Mouse (Mus musculus): Measurements from ENCODE around the gene Pdxdc1.
"Not testable (repeated sequence)": the region's sequence is repeated elsewhere in the genome, so short reads cannot be mapped to it uniquely, and the experiment has no call there.

Gene Pdxdc1

GRCm38 (mm10) chr16:13902888-13903483 is at the start of gene Pdxdc1, which contains the start of gene Mpv17l:
Pdxdc1 (minus strand) TSS chr16:13903131.
Mpv17l (plus strand) TSS chr16:13903161.
- in situ Hi-C loops (cut with MboI, MseI), result loop anchor here in 1 of 2 experiments (5.0 kb wide), 1 partner anchor 254 kb away; no protein-coding TSS in a partner anchor

- in situ Hi-C loops (cut with MboI, MseI), result no loop called here
Observed at GRCm38 (mm10) chr16:13951245-13951644, 48.3 kb upstream of the Pdxdc1 start.

GRCm38 (mm10) chr16:13946306-13946705 is 43.4 kb upstream of the Pdxdc1 start:
- in situ Hi-C loops (cut with MboI, MseI), result no loop called here

DNA sequence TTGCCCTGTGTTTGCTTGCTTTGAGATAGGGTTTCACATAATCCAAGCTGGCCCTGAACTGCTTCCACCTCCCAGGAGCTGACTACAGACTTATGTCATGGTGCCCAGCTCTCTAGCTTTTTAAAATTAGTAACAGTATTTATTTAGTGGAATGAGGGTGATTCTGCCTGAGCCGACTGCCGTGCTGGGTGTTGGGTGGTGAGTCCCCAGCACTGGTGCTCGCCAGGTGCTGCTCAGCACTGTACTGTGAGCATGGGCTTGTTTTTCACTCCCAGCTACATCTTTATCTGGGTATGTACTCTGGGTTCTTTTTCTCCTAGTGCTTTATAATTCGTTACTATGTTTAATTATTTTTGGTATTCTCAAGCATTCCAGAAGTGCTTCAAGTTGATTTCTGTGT is 42.2 kb upstream of the Pdxdc1 start:
- in situ Hi-C loops (cut with MboI, MseI), result no loop called here

DNA sequence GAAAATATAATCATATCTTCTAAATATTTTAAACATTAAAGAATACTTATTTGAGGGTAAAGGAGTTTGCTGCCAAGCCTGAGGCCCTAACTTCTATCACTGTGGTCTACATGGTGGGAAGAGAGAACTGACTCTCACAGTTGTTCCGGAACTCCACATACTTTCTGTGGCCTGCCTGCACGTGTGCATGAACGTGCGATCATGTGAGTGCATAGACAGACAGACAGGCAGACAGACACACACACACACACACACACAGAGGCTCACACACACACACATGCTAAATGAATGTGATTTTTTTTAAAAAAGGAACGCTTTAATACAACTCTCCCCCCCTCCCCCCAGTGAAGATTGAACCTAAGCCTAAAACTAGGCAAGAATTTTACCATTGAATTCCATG is 41.8 kb upstream of the Pdxdc1 start:
- in situ Hi-C loops (cut with MboI, MseI), result no loop called here

DNA sequence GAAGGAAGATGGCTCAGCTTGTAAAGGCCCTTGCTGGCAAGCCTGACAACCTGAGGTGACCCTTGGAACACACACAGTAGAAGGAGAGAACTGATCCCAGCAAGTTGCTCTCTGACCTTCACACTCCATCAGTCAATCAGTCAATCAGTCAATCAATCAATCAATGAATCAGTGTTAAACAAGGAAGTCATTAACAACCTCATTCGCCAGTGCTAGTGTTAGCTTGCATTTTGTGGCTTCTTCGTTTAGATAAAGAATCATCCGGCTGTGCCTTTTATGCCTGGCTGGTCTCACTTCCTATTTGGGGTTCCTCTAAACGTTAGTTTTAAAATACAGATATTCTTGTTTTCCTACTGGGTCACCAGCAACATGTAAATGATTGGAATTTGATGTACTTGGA is 41.2 kb upstream of the Pdxdc1 start:
- in situ Hi-C loops (cut with MboI, MseI), result no loop called here

- in situ Hi-C loops (cut with MboI, MseI), result no loop called here
Observed at GRCm38 (mm10) chr16:13940847-13941395, 38.0 kb upstream of the Pdxdc1 start.

GRCm38 (mm10) chr16:13940139-13940846 is 37.4 kb upstream of the Pdxdc1 start:
- in situ Hi-C loops (cut with MboI, MseI), result no loop called here

DNA sequence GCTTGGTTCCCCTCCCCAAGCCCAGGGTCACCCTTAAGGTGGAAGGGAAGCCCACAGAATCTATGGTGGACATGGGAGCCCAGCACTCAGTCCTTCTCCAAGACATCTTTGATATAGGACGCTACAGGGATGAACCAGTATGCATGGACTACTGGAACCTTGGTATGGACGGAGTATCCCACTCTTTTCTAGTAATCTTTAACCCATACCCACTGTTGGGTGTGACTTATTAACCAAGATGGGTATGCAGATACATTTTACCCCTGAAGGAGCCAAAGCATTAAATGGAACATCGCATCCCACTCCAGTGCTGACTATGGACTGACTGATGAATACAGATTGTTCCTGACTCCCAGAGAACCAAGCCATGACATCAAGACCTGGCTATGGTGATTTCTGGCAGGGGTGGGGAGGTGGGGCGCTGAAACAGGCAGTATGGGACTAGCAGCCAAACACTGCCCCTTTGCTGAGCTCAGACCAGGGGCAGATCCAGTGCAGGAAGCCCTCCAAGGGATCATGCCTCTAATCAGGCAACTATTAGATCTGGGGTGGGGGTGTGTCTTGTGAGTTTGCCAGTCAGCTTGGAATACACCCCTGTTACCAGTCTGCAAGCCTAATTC is 24.6 kb upstream of the Pdxdc1 start:
- in situ Hi-C loops (cut with MboI, MseI), result no loop called here

- in situ Hi-C loops (cut with MboI, MseI), result not testable (repeated sequence)
Observed at GRCm38 (mm10) chr16:13922966-13923365, 20.0 kb upstream of the Pdxdc1 start.

- in situ Hi-C loops (cut with MboI, MseI), result not testable (repeated sequence)
Observed at GRCm38 (mm10) chr16:13922499-13922898, 19.6 kb upstream of the Pdxdc1 start.

GRCm38 (mm10) chr16:13921781-13922180 is 18.9 kb upstream of the Pdxdc1 start:
- in situ Hi-C loops (cut with MboI, MseI), result no loop called here

GRCm38 (mm10) chr16:13921063-13921462 is 18.1 kb upstream of the Pdxdc1 start:
- in situ Hi-C loops (cut with MboI, MseI), result no loop called here

GRCm38 (mm10) chr16:13920093-13920492 is 17.2 kb upstream of the Pdxdc1 start:
- in situ Hi-C loops (cut with MboI, MseI), result no loop called here

GRCm38 (mm10) chr16:13907297-13907696 is 4.4 kb upstream of the Pdxdc1 start:
- in situ Hi-C loops (cut with MboI, MseI), result no loop called here

DNA sequence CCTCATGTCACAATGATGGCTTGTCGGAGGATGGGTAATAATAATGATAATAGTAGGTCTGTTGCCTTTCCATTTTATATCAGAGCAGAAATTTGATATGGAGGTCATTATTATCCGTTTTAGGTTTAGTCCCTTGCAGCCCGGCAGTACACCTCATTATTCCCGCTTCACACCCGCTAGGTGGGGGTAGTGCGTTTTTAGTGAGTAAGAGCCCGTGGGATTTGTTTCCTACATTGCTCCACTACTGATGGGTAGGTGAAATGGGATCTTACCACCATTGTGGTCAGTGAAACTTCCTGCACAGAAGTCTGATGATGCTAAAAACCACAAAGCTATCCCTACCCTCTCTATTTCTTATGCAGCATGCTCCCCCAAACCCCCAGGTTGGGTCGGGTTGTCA is 557 bp upstream of the Pdxdc1 start:
- in situ Hi-C loops (cut with MboI, MseI), result loop anchor here in 1 of 2 experiments (5.0 kb wide), 1 partner anchor 254 kb away; no protein-coding TSS in a partner anchor

DNA sequence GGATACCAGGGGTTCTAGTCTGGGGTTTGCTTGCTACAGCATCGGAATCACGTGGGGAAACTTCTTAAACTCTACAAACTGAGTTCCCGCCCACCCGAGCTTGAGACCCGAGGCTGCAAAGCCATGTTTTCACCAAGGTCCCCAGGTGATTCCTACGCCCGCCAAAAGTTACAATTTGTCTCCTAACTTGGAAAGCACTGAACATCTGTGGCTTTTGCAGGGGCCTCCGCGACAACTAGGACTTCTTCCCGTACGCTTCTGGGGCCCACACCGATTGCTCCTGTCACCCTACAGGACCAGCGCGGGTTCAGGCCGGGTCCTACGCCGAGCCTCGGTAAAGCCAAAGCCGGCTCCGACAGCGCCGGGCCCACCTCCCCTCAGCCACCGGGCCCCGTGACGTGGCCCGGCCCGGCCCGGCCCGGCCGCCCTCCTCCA is 517 bp downstream of the Pdxdc1 start:
- in situ Hi-C loops (cut with MboI, MseI), result loop anchor here in 1 of 2 experiments (5.0 kb wide), 1 partner anchor 255 kb away; no protein-coding TSS in a partner anchor

DNA sequence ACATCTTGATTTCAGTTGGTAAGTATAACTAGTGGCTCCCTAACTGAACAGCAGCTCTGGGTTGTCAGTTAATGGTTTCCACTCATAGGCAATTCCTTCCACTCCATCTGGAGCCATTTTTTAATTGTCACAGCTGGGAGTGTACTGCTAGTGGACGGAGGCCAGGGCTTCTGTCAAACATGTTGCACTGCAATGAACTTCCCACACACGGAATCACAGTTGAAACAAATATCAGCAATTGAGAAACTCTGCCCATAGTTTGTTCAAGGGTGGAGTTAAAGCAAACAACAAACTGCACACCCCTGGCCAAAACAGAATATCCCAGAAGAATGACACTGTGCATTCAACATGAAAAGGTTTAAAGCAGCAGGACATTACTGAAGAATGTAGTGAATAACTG is 4.0 kb downstream of the Pdxdc1 start:
- in situ Hi-C loops (cut with MboI, MseI), result loop anchor here (5.0 to 10.0 kb wide), 2 partner anchors 258 to 1994 kb away; partner anchors contain the start of gene Cpped1 (in 1 of the 2)

DNA sequence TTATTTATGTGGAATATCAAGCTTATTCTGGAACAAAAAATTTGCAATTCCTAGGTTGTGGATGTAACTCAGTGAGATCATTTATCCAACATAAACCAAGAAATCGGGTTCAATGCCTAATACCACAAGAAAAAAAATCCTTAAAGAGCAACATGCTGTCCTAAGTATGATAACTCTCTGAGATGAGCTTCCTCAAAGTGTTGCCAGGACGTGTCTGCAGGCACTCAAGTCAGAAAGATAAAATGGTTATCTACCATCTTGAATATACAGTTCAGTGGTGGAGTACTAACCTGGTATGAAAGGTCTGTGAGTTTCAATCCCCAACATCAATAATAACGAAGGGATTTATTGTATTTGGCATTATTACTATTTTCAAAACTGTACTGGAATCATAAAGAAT is 6.6 kb downstream of the Pdxdc1 start:
- in situ Hi-C loops (cut with MboI, MseI), result loop anchor here (5.0 to 10.0 kb wide), 2 partner anchors 261 to 1992 kb away; partner anchors contain the start of gene Cpped1 (in 1 of the 2)

- in situ Hi-C loops (cut with MboI, MseI), result loop anchor here (5.0 to 10.0 kb wide), 2 partner anchors 262 to 1991 kb away; partner anchors contain the start of gene Cpped1 (in 1 of the 2)
Observed at GRCm38 (mm10) chr16:13895740-13896139, 7.2 kb downstream of the Pdxdc1 start.

GRCm38 (mm10) chr16:13894097-13894496 is 8.8 kb downstream of the Pdxdc1 start:
- in situ Hi-C loops (cut with MboI, MseI), result loop anchor here in 1 of 2 experiments (10.0 kb wide), 1 partner anchor 1989 kb away; the partner anchor contains the start of gene Cpped1

DNA sequence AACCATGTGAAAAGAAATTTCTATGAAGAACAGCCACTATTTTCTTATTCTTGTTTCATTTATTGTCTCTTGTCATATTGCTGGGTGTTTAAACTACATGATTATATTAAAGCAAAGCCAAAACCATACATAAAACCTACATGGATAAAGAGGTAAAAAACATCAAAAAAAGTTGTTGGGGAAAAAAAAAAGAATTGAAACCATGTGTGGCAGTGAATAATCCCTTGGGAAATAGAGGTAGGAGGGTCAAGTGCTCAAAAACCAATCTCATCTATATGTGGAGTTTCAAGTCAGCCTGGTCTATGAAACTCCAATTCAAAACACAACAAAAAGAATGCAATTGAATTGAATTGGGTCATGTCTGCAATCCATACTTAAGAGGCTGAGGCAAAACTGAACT is 10.1 kb downstream of the Pdxdc1 start:
- in situ Hi-C loops (cut with MboI, MseI), result loop anchor here in 1 of 2 experiments (10.0 kb wide), 1 partner anchor 1988 kb away; the partner anchor contains the start of gene Cpped1

Data from T-helper 17 cell (primary cell).